Mouse (Mus musculus): ENCODE results near the gene Boc.

DNA sequence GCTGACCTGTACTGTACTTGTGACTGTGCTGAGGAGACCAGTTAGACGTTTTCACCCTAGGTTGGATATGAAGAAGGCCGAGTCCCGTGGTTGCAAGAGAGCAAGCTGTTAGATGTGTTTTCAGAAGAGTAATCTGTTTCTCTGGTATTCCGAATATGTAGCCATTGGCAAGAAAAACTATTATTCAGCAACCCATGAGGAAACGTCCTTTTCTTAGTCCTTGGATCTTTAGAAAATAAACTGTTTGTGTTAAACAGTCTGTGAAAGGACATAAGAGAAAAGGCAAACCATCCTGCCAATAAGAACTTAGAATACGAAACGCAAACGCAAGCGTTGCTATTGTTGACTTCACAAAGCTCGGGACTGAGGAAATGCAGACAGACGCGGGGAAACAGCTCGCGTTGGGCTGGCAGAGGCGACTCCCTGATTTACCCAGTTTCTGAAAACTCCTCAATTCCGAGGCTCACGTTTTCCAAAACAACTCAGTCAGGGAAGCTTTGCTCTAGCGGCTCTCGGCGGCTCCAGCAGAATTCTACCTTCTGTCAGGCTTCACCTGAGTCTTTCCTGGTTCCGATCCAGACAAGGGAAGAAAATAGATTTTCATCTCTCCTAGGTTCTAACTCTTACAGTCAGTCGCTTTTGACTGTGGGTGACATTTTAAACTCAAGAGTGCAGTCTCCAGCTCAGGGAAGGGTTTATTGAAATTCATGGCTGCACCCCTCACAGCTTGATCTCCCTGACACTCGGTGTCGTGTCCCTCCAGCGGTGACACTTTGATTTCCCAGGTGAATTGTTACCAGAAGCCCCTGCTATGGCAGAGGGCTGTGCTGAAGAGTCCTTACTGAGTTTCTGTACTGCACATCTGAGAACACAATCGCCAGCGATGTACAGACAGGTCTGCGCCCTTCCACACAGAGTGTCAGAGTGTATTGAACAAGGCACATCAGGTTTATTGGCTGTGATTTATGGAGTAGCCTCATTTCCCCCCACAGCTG lies 76.8 kb downstream of the Boc start:
- no peak for TF ChIP-seq CTCF (IDR thresholded peaks at IDR 0.05)
- no peak for TF ChIP-seq POLR2A (IDR thresholded peaks at IDR 0.05; ENCODE audit: insufficient read depth, low read depth, low read length)
- TF ChIP-seq EP300 (IDR thresholded peaks at IDR 0.05; ENCODE audit: insufficient read depth, low read depth, low read length) = no peak

Measured in heart, adult 2 months (tissue).